In the genomic region with DNA sequence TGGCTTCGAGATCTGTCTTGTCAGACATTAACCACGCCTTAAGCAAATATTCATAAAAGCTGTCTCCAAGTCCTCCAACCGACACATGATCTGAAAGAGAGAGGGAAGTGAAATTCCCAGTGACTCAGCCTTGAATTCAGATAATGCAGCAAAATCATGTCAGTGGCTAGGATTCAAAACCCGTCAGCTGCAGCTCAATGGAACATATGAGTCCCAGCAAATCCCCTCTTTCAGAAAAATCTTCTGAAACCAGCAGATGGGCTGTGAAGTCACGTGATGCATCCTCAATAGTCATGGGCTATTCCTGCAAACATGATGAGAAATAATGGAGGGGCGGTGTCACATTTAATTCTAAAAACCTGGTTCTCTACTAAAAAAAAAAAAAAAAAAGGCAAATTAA, we compare ENCODE assay signal across 17 mouse cellular contexts.
DNase-seq lines count a peak whose midpoint lies in the region; ATAC-seq and TF ChIP-seq lines count a peak whose summit lies in the region.
"Had no signal": no experiment of that assay in that cellular context is flagged by ENCODE, and none has a peak within 500 bp of the region (broad histone marks: within the 10 kb centered on the region; RNA-seq: fewer than 3 reads in every experiment).

No protein-coding gene starts in this region.

- TF ChIP-seq CTCF in left cerebral cortex, adult 2 months (IDR thresholded peaks at IDR 0.05) = no peak

- no peak overlapping the region for H3K4me3 ChIP-seq in left cerebral cortex, adult 2 months
- H3K4me3 ChIP-seq: embryonic facial prominence, embryonic 12.5 days; gastrocnemius, adult 2 months; limb, embryonic 12.5 days; lung, embryonic 15.5 days; stomach, embryonic 15.5 days had no signal

- intact Hi-C loops in left cerebral cortex, postnatal 14 days (cut with DNase I) = no loop called here
- intact Hi-C loops in left cerebral cortex, adult 2 months (cut with DNase I) = no loop called here

- no peak for DNase-seq in frontal cortex, postnatal 25 days (ENCODE audit: low spot score in 2 of 2)
- DNase-seq in left cerebral cortex, postnatal 14 days (ENCODE audit: low spot score in 2 of 2) = peak; percentile 45 to 48
- DNase-seq in left cerebral cortex, adult 2 months (ENCODE audit: extremely low spot score in 1 of 2, low spot score in 2 of 2) = no peak
- peak; percentile 59 for DNase-seq in NIH3T3 (ENCODE audit: low read depth)
- no peak for DNase-seq in gastrocnemius, adult 18-20 months (ENCODE audit: low spot score)
- DNase-seq in kidney, adult 9 months = no peak
- DNase-seq: adrenal gland, postnatal 25 days; cerebellum, adult 9-10 months; gastrocnemius, adult 2 months; kidney, postnatal 25 days; thymus, postnatal 4 days had no signal

- H3K27ac ChIP-seq in left cerebral cortex, adult 2 months = no peak overlapping the region
- H3K27ac ChIP-seq: embryonic facial prominence, embryonic 12.5 days; gastrocnemius, adult 2 months; limb, embryonic 12.5 days; lung, embryonic 15.5 days; stomach, embryonic 15.5 days had no signal

- ATAC-seq in frontal cortex, adult (ENCODE audit: low TSS enrichment) = peak; percentile 56
- ATAC-seq in megakaryocyte, adult 5-6 weeks (ENCODE audit: poor library complexity, severe bottlenecking) = peak; percentile 74

Comparison
In these comparisons a context has a peak if more than half of its experiments do, and no peak if none do; other contexts are left out.
1. DNase-seq: peak in left cerebral cortex, postnatal 14 days (2 of 2) and NIH3T3 (single experiment); none in frontal cortex, postnatal 25 days (0 of 2), left cerebral cortex, adult 2 months (0 of 2), gastrocnemius, adult 18-20 months (single experiment) and kidney, adult 9 months (single experiment).